Mouse (Mus musculus): ENCODE measurements around the gene Pstk.

DNA sequence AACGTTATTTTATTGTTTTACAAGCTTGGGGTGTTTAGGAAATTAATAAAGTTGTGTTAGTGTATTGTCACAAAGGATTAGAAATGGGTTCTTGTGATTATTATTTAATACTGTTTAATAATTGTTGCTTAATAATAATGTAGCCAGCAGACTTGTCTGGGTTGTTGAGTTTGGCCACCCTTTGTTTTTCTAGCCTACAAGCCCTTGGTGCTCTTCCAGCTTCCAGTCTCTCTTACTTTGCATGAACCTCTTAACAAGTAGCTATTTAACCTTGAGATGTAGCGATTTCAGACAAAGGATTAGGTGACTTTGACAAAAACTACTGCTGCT, 41.0 kb downstream of the Pstk start:
- TF ChIP-seq CTCF (conservative IDR thresholded peaks at IDR 0.05; ENCODE audit: insufficient read depth, insufficient read length, low read depth, low read length) (no peak), POLR2A (IDR thresholded peaks at IDR 0.05; ENCODE audit: low read depth, low read length) (no peak)

Measured in kidney, adult 2 months (tissue).